Mouse (Mus musculus): ENCODE results near the gene Hdac11.

GRCm38 (mm10) chr6:91154685-91155084 is 1.8 kb upstream of the Hdac11 start:
- TF ChIP-seq POLR2A (IDR thresholded peaks at IDR 0.05; ENCODE audit: extremely low read depth, insufficient read depth, low read length) (no peak), CTCF (IDR thresholded peaks at IDR 0.05; ENCODE audit: extremely low read depth, insufficient read depth, low read length) (no peak)

Data from cortical plate, adult 2 months (tissue).